Mouse (Mus musculus) spleen, adult 2 months (tissue): ENCODE measurements around the gene Negr1.

Experiments used
- CTCF ChIP-seq: fragments of 200-500 bp; IDR thresholded peaks from 2 replicates; pipeline ENCODE4 v1.5.1; 2011; ENCODE audit warnings: mild to moderate bottlenecking, inconsistent platforms; ENCODE audit not compliant: insufficient read depth, insufficient read length, insufficient replicate concordance; ENCODE audit errors: extremely low read depth
- POLR2A ChIP-seq: fragments of 200-500 bp; IDR thresholded peaks from 2 replicates; pipeline ENCODE4 v1.6.1; 2011; ENCODE audit warnings: low read depth, low read length, inconsistent platforms

GRCm38 (mm10) chr3:156980042-156980716 lies 418.6 kb downstream of the Negr1 start:
- TF ChIP-seq CTCF (no peak), POLR2A (no peak)
